Mouse (Mus musculus) retina, embryonic 14.5 days (tissue): ENCODE measurements around the gene Tas2r137.
A peak's percentile ranks its signal among the peaks of the same experiment; 100 is the strongest.

ENCODE experiments used
- DNase-seq: peaks from one replicate; pipeline ENCODE4 v3.0.0-alpha.2; 2015; ENCODE audit warnings: low spot score

The Tas2r137 gene

DNA sequence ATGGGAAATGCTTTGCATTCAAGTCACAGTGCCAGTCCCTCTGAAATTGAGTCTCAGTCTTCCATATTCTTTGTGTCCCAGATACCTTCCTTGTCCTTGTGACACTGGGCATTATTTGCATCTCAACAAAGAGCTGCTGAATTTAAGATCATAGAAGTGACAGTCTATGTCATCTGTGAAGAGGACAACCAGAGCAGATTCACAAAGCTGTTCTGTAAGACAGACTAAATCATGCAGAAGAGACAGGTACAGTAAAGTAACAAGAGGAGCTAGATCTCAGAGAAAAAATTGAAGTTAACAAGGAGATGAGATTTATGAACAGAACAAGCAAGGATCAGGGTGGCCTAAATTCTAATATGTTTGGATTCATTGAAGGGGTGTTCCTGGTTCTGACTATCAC is at the start of gene Tas2r137:
Gene Tas2r137, plus strand, starts transcription at position 301 of the 400 bp plus-strand sequence.
- DNase-seq: no peak

DNA sequence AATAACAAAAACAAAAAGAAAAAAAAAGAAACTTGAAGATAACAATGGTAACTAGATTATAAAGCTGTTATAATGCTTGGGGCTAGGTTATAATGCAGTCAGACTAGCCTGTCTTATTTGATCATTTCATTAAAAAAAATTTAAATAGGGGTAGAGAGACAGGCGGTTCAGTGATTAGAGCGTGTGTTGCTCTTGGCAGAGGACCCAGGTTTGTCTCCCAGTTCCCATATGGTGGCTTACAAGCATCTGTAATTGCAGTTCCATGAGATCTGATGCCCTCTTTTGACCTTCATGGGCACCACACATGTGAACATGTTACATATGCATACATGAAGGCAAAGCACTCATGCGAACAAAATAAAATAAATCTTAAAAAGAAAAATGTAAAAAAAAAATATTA is 49.8 kb upstream of the Tas2r137 start:
- DNase-seq: no peak

DNA sequence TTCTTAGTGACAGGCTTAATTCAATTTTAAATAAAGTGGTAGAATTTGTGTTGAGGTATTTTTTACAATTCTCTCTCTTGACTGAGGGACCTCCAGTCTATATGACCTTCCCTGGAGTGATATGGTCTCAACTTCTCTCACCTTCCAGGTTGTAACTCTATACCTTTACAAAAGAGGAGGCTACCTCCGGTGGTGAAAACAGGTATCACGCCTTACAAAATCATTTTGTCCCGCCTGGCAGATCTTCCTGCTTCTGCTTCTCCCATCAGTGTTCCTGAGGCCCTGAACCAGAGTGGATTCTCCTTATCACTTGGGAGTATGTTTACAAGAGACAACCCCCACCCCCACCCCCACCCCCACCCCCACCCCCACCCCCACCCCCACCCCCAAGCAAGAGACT is 49.3 kb upstream of the Tas2r137 start:
- no peak for DNase-seq

DNA sequence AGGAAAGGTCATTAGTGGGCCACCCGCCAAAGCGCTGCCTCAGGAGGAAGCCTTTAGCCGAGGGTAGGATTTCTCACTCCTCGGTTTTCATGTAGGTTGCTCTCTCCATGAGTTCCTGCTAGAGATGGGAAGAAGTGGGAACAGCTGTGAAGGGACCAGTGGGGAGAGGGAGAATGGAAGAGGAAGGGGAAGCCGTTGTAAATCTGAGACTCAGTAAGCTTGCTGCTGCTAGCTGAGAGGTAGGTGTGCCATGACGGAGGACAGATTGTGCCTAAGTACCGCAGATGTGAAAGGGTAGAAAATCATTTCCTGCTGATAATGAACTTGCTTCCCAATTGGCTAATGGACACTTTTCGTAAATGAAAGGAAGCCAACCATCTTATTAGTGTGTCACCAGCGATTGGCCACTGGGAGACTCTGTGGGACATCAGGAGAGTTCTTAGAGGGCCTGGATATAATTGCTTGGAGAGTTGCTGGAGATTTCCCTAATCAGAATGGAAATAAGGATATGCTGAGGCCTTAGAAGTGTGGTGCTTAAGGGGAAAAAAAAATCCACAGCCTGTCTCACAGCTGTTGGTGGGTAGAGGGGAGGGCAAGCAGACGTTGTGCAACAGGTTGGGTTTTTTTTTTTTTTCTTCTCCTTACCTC is 47.6 kb upstream of the Tas2r137 start:
- DNase-seq: no peak

DNA sequence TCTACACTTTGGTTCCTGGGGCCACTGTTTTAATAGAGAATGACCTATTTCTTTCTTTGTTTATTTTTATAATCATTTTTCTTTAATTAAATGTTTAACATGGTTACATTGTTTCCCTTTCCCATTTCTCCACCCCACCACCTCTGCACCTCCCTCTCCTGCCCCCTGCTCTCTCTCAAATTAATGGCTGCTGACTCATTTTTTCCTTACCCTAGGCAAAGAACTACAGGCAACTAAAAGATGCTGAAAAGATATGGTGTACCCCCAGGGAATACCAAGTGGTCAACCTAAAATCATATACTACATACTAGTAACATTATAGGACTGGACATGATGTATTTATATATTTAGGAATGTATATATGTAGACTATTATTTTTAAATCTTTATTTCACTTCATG is 42.4 kb upstream of the Tas2r137 start:
- DNase-seq: no peak

DNA sequence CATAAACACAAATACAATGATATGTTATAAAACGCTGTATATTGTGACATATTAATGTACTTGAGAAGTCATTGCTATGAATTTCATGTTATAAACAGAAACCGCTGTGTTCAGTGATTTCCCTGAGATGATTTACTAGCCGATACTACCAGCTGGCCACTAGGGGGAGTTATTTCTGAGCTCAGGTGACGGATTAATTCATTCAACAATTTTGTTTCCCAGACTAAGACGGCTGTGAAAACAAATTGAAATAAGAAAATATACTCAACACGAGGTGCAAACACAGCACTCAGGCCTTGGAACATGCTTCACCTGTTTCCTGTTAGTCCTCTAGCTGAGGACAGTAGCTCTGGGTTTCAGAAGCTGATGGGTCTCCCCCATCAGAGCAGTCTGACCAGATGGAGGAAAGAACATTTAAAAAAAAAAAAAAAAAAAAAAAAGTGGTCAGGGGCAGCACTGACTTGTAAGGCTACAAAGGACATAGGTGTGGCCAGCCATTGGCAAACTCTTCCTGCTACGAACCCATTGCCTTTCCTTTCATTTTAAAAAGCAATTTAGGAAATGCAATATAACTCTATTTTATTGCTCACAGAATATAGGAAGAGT is 36.5 kb upstream of the Tas2r137 start:
- peak; percentile 74 for DNase-seq

DNA sequence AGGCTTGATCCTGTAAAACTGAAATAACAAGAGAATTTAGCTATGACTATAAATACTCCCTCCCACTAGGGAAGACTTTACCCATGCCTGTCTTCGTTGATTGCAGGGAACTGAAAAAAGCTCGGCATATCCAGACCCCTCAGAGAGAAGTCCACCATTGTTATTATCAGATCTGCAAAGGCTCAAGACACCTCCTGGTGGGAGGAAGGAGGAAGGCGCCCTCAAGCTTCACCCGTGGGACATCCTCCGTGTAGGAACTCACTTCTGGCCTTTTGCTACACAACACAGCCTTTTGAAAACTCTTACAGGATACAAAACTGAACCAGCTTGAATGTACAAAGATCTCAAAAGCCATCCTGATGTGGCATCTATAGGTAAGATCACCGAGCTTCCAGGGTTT is 25.3 kb upstream of the Tas2r137 start:
- DNase-seq: peak; percentile 27

DNA sequence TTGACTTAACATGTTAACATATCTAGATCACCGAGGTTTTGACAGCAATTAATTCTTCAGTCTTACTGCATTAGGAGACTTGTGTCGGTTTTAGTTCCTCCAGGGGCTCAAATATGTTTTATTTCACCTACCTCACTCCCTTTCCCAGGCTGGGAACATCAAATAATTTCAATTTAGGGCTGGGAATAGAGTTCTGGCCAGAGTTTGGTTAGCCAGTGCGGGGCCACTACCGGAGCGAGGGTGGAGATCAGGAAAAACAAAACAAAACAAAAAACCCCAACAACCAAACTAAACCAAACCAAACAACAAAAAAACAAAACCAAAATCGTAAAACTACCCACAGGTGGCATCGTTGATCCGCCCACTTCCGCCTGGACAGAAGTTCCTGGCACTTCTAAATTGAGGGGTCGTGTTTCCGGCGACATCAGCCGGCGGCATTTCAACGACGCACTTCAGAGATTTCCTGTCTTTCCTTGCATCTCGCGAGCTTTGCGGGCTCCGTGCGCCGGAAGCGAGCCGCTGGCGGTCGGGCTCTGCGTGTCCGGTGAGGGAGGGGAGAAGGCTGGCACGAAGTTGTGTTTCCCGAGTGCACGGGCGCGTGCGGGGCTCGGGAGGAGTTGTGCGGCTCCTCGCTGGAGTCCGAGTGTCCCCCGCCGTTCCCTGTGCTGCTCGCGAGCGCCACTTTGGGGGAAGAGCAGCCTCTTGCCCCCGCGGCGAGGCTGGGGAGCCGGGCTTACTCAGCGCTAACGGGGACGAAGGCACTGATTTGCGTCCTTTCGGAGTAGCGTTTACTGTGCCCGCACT is 19.9 kb upstream of the Tas2r137 start, which contains the start of gene Ssbp1:
Gene Ssbp1, plus strand, starts transcription at position 437 of the 804 bp plus-strand sequence.
- peak; percentile 96 for DNase-seq

DNA sequence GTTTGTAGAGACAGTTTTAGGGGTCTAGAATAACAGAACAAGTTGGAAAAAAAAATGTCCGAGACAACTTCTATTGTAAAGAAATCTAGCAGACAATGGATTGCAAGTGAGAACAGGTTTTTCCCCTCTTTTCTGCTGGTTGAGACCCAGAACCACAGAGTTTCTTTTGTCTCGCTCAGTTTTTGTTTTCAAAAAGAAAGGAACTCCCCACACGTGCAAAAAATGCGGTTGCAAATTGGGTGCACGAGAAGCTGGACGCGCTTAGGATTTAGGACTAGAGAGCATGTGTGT is 19.4 kb upstream of the Tas2r137 start:
- no peak for DNase-seq

DNA sequence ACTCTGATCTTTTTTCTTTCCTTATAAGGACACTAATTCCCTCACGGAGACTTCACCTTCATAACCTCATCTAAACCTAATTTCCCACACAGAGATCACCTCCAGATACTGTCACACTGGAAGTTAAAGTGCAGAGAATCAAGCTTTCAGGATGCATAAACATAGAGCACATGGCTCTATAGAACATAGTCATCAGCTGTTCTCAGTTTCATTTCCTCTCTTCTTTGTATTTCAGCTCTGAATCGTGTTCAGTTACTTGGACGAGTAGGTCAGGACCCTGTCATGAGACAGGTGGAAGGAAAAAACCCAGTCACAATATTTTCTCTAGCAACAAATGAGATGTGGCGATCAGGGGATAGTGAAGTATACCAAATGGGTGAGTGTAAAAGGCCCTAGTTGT is 14.9 kb upstream of the Tas2r137 start:
- no peak for DNase-seq

DNA sequence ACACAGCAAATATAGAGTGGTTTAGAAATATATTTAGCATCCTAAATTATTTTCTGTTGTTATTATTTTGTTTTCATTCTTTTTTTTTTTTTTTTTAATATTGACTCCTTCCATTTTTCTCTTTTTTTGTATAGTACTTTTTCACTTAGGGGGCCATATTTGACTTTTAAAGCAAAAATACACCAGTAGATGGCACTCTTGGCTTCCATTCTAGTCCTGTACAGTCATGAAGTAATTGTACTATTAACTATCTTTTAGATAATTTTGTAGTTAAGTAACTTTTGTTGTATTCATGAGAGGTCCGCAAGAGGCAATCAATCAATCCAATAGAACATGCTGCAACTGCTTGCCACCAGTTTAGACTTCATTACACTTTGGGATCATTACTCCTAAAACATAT is 11.3 kb upstream of the Tas2r137 start:
- DNase-seq: peak; percentile 43

DNA sequence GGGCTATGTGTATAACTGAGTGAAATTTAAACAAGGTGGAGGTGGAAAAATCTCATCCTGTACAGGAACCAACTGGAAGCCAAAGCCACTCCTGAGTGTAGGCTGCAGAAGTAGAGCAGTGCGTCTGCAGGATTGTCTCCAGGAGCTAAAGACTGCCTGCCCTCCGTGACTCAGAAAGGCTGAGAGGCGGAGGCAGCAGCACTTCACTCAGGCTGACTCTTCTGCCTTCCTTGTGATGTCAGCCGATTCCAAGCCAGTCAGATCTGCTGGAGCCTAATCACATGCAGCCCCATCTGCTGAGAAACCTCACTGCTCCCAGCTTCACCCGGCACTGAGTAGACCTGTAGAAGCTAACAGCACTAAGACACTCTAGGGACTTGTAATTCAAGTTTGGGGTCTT is 8.7 kb upstream of the Tas2r137 start:
- no peak for DNase-seq

DNA sequence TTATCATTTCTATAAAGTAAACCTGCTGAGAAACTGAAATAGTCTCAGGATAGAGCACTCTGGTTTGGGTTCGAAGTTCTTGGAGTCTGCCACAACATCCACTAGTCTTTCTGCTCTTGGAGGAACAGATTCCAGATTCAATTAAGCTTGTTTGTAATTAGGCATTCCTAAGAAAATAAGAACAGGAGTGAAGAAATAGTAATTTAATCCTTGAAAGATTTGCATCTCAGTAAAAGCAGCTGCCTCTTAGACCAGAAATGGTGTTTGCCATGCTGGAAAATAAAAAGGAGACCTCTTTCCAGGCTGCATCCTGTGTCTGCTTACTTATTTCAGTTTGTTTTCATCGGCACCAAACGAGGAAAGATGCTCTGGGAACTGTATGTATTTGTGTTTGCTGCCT is 2.2 kb downstream of the Tas2r137 start, which contains the start of gene Tas2r108:
Gene Tas2r108, plus strand, starts transcription at position 301 of the 400 bp plus-strand sequence.
- DNase-seq: no peak

DNA sequence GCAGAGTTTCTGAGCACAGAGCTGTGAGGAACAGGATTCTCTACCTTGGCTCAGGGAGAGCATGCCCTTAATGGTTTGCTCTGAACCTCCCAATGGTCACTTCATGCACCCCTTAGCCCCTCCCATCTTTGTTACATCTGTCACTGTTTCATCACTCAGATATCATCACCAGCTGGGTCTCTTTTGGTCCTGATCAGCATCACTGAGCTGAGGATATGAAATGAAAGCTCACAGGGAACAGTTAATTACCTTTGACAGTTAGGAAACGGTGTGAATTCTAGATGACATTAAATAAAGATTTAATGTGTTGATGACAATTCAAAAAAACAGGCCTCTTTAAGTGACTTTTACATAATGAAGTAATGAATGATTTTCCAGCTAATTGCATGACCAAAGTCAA is 28.4 kb downstream of the Tas2r137 start, which contains the start of gene Prss37:
Gene Prss37, minus strand, starts transcription at position 101 of the 400 bp plus-strand sequence.
- DNase-seq: no peak
